In genomic region chr2:23068894-23069744, GRCm38 (mm10) we compare ENCODE assay signal across 7 mouse cellular contexts. TPM values are rescaled to one million over a fixed set of nuclear protein-coding genes. Genes with fewer than 3 reads are reported as not detected.
A peak's percentile ranks its signal among the peaks of the same experiment; 100 is the strongest.
DNase-seq lines count a peak whose midpoint lies in the region; ATAC-seq lines count a peak whose summit lies in the region.

No protein-coding gene starts in this region.

- no peaks in the 10 kb centered on the region for H3K9me3 ChIP-seq in embryonic facial prominence, embryonic 10.5 days
- no peaks in the 10 kb centered on the region for H3K9me3 ChIP-seq in limb, embryonic 10.5 days (replicated peaks)
- no peaks in the 10 kb centered on the region for H3K9me3 ChIP-seq in midbrain, embryonic 13.5 days

- peak overlapping the region; percentile 88 for H3K9ac ChIP-seq in midbrain, embryonic 13.5 days (replicated peaks)

- no peaks in the 10 kb centered on the region for H3K27me3 ChIP-seq in embryonic facial prominence, embryonic 10.5 days (replicated peaks; ENCODE audit: low read depth, poor library complexity, severe bottlenecking)
- no peaks in the 10 kb centered on the region for H3K27me3 ChIP-seq in limb, embryonic 10.5 days (ENCODE audit: low read depth, poor library complexity, severe bottlenecking)
- no peaks in the 10 kb centered on the region for H3K27me3 ChIP-seq in midbrain, embryonic 13.5 days

- H3K36me3 ChIP-seq in embryonic facial prominence, embryonic 10.5 days (replicated peaks): peaks cover 3% of the 10 kb centered on the region; the same call in 1 of the 2 replicates
- H3K36me3 ChIP-seq in limb, embryonic 10.5 days: peaks cover 3% of the 10 kb centered on the region; the same call in 1 of the 2 replicates
- H3K36me3 ChIP-seq in midbrain, embryonic 13.5 days: 0 out of 2 replicates have a peak, but pooled peaks cover 11% of the 10 kb centered on the region

- peak overlapping the region; percentile 89 for H3K27ac ChIP-seq in embryonic facial prominence, embryonic 10.5 days (replicated peaks)
- peak overlapping the region; percentile 91 for H3K27ac ChIP-seq in limb, embryonic 10.5 days
- peak overlapping the region; percentile 97 for H3K27ac ChIP-seq in midbrain, embryonic 13.5 days

- DNase-seq in adrenal gland, postnatal 10 days: peak; percentile 98
- peak; percentile 95 for DNase-seq in embryonic facial prominence, embryonic 10.5 days (ENCODE audit: low spot score)
- peak; percentile 94 for DNase-seq in kidney, adult 11 months
- peak; percentile 94 for DNase-seq in limb, embryonic 10.5 days (ENCODE audit: low spot score)
- peak; percentile 93 for DNase-seq in spleen, adult 12 weeks (ENCODE audit: low spot score)

- under 1% methylated on average over 50 of the region's 50 CpGs for WGBS in embryonic facial prominence, embryonic 10.5 days
- under 1% methylated on average over 50 of the region's 50 CpGs for WGBS in limb, embryonic 10.5 days
- under 1% methylated on average over 50 of the region's 50 CpGs for WGBS in midbrain, embryonic 13.5 days

- peak; percentile 78 for ATAC-seq in granulocyte monocyte progenitor cell, adult 5-6 weeks (replicated peaks; ENCODE audit: poor library complexity, severe bottlenecking)
- peak; percentile 90 for ATAC-seq in midbrain, embryonic 13.5 days

- 0 out of 2 replicates have a peak, but pooled peaks cover 3% of the 10 kb centered on the region for H3K4me1 ChIP-seq in embryonic facial prominence, embryonic 10.5 days
- no peaks in the 10 kb centered on the region for H3K4me1 ChIP-seq in limb, embryonic 10.5 days
- peaks cover 19% of the 10 kb centered on the region for H3K4me1 ChIP-seq in midbrain, embryonic 13.5 days (replicated peaks)

- peak overlapping the region; percentile 80 for H3K4me3 ChIP-seq in embryonic facial prominence, embryonic 10.5 days
- H3K4me3 ChIP-seq in limb, embryonic 10.5 days: peak overlapping the region; percentile 64
- H3K4me3 ChIP-seq in midbrain, embryonic 13.5 days (replicated peaks): peak overlapping the region; percentile 80

- H3K4me2 ChIP-seq in midbrain, embryonic 13.5 days (replicated peaks): peak overlapping the region; percentile 99

RNA-seq across cellular contexts. Expression of gene Acbd5, which starts 1.2 kb away (rescaled TPM):
- total RNA-seq in adrenal gland, postnatal 10 days (2021): 10 to 100 TPM; 65.0 to 68.6 TPM
- 28.5 and 29.2 TPM in 2 replicates for polyA plus RNA-seq in embryonic facial prominence, embryonic 10.5 days (2016; fragmentation: Nextera tagmentation; extraction: Ambion mirVana)
- 15.9 and 34.7 TPM in 2 replicates for total RNA-seq in granulocyte monocyte progenitor cell, adult 5-6 weeks (2014; fragmentation: Nextera tagmentation)
- total RNA-seq in granulocyte monocyte progenitor cell, adult 5-6 weeks (2017): 22.6 and 40.2 TPM in 2 replicates
- 21.7 and 27.7 TPM in 2 replicates for polyA plus RNA-seq in limb, embryonic 10.5 days (2016; fragmentation: Nextera tagmentation; extraction: Ambion mirVana)
- 80.1 and 81.0 TPM in 2 replicates for polyA plus RNA-seq in midbrain, embryonic 13.5 days (2015; fragmentation: Nextera tagmentation; extraction: Ambion mirVana)

RNA-seq across cellular contexts. Expression of gene Abi1, which starts 29.1 kb away (rescaled TPM):
- 10 to 100 TPM; 57.6 to 57.8 TPM for total RNA-seq in adrenal gland, postnatal 10 days (2021)
- 34.4 and 38.5 TPM in 2 replicates for polyA plus RNA-seq in embryonic facial prominence, embryonic 10.5 days (2016; fragmentation: Nextera tagmentation; extraction: Ambion mirVana)
- 64.4 and 103 TPM in 2 replicates for total RNA-seq in granulocyte monocyte progenitor cell, adult 5-6 weeks (2014; fragmentation: Nextera tagmentation)
- 88.9 and 110 TPM in 2 replicates for total RNA-seq in granulocyte monocyte progenitor cell, adult 5-6 weeks (2017)
- polyA plus RNA-seq in limb, embryonic 10.5 days (2016; fragmentation: Nextera tagmentation; extraction: Ambion mirVana): 32.1 and 40.2 TPM in 2 replicates
- polyA plus RNA-seq in midbrain, embryonic 13.5 days (2015; fragmentation: Nextera tagmentation; extraction: Ambion mirVana): 51.7 and 51.9 TPM in 2 replicates

Comparison
In these comparisons a context has a peak if more than half of its experiments do, and no peak if none do; other contexts are left out.
1. Peak in every context shown above with its lines: DNase-seq, ATAC-seq, H3K4me3 ChIP-seq and H3K27ac ChIP-seq.